Mouse (Mus musculus) lung, embryonic 15.5 days (tissue): ENCODE measurements around the gene Lipc. TPM values are rescaled to one million over a fixed set of nuclear protein-coding genes. Genes with fewer than 3 reads are reported as not detected.
A peak's percentile ranks its signal among the peaks of the same experiment; 100 is the strongest.

Experiments used
- ATAC-seq: fragments of 200-750 bp; cut with Nextera tagmentation; 2 replicates; pipeline ENCODE4 v1.8.0; 2017; ENCODE audit warnings: moderate number of reproducible peaks, borderline replicate concordance; ENCODE audit not compliant: low FRiP score, low TSS enrichment; ENCODE audit errors: extremely low read depth
- H3K27ac ChIP-seq: fragments of 300-500 bp; sonication (generic); 2 replicates; pipeline ENCODE4 v1.5.1; 2015; ENCODE audit warnings: moderate library complexity, mild to moderate bottlenecking, inconsistent platforms
- H3K27me3 ChIP-seq: fragments of 300-500 bp; sonication (generic); 2 replicates; pipeline ENCODE4 v1.6.1; 2015; ENCODE audit warnings: inconsistent platforms
- H3K36me3 ChIP-seq: fragments of 300-500 bp; sonication (generic); 2 replicates; pipeline ENCODE4 v1.6.1; 2015; ENCODE audit warnings: inconsistent platforms
- H3K4me1 ChIP-seq: fragments of 300-500 bp; sonication (generic); 2 replicates; pipeline ENCODE4 v1.6.1; 2015; ENCODE audit warnings: inconsistent platforms
- H3K4me2 ChIP-seq: fragments of 300-500 bp; sonication (generic); 2 replicates; pipeline ENCODE4 v1.6.1; 2015; ENCODE audit warnings: inconsistent platforms, mild to moderate bottlenecking, moderate library complexity
- H3K4me3 ChIP-seq: fragments of 300-500 bp; sonication (generic); 2 replicates; pipeline ENCODE4 v1.5.1; 2015; ENCODE audit warnings: mild to moderate bottlenecking, inconsistent platforms
- H3K9ac ChIP-seq: fragments of 300-500 bp; sonication (generic); 2 replicates; pipeline ENCODE4 v1.6.1; 2015; ENCODE audit warnings: inconsistent platforms
- H3K9me3 ChIP-seq: fragments of 300-500 bp; sonication (generic); 2 replicates; pipeline ENCODE4 v1.6.1; 2016; ENCODE audit warnings: inconsistent platforms
- whole genome bisulfite sequencing: fragments of 180-500 bp; shearing (Covaris S2); methylation state at CpG from one replicate; pipeline ENCODE4 v1.1.7; 2015; 5-methylcytosine and 5-hydroxymethylcytosine counted together
- polyA plus RNA-seq: library from polyadenylated mRNA; unstranded; fragments of >200 nt; fragmentation: Nextera tagmentation; extraction: Ambion mirVana; gene quantifications from 2 replicates; pipeline ENCODE4 v1.2.1, GENCODE M21; 2015

Gene Lipc
- 0.42 and 0.46 TPM in 2 replicates for polyA plus RNA-seq

DNA sequence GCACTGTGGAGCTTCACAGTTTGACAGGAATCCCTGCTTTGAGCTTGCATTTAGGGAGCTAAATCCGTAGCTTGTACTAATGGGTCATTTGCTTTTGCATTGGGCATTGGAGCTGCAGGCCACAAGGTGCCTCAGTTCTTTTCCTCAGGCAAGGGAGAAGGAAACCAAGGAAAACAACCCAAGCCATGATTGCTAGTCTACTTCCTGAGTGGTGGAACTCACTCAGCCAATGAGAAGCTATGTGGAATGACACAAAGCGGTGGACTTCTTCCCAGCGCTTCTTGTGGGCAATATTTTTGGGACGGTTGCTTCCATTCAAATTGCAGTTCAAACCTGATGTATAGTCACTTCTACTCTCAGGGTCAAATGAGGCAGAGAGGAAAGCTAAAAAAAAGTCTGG lies at the start of gene Lipc:
Lipc (minus strand) TSS at position 101 of the 400 bp plus-strand sequence.
- Histone ChIP-seq H3K4me2 (no peak within 1 kb of the TSS), H3K4me1 (no peaks in the 10 kb centered on the region; the same call in 1 of the 2 replicates), H3K9me3 (no peaks in the 10 kb centered on the region), H3K4me3 (no peak within 1 kb of the TSS), H3K27ac (no peak within 1 kb of the TSS), H3K36me3 (no peaks in the 10 kb centered on the region), H3K27me3 (no peaks in the 10 kb centered on the region), H3K9ac (no peak within 1 kb of the TSS)
- no peak for ATAC-seq
- WGBS = 90% methylated on average over 4 of the region's 4 CpGs

DNA sequence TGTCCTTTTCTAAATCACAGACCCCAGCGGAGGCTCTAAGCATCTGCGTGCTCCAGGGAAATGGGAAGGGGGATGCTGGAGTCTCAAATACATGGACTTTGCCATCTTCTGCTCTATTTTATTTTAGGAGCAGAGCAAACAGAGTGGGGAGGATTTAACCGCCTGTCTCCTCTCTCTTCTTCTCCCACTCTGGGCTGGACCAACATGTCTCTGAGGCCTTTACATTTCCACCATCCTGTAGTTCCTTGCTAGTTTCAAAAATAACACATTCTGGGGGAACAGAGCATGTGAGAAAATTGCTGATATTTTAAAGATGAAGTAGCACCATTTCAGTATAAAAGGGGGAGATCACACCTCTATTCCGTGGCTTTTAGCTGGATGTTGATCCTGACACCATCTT lies 47.1 kb upstream of the Lipc start:
- no peak overlapping the region for H3K4me2 ChIP-seq
- H3K4me3 ChIP-seq = no peak overlapping the region
- no peak overlapping the region for H3K27ac ChIP-seq
- no peaks in the 10 kb centered on the region for H3K36me3 ChIP-seq
- ATAC-seq = no peak
- H3K4me1 ChIP-seq = no peaks in the 10 kb centered on the region
- 85% methylated on average over 4 of the region's 4 CpGs for WGBS
- no peaks in the 10 kb centered on the region for H3K9me3 ChIP-seq
- H3K9ac ChIP-seq = no peak overlapping the region
- H3K27me3 ChIP-seq = no peaks in the 10 kb centered on the region

DNA sequence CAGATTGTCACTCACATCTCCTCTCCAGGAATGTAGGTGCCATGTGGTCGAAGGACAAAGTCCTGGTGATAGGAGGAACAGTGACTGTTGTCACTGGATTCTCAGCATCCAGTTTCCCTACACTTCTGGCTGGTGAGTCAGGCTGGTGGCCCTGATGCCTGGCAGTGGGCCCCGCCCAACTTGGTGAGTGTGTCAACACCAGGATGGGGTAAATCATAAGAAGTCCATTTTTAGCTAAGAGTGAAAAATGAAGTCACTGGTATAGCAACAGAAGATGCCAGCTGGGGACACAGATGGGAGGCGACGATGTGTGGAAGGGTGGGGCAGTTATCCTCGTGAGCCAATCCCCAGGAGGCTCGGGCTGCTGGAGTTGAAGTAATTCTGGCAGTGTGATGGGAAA lies 46.7 kb upstream of the Lipc start:
- Histone ChIP-seq H3K27ac (no peak overlapping the region), H3K9me3 (no peaks in the 10 kb centered on the region), H3K9ac (no peak overlapping the region), H3K27me3 (no peaks in the 10 kb centered on the region), H3K36me3 (no peaks in the 10 kb centered on the region), H3K4me1 (no peaks in the 10 kb centered on the region), H3K4me2 (no peak overlapping the region), H3K4me3 (no peak overlapping the region)
- ATAC-seq = no peak
- WGBS = 72% methylated on average over 6 of the region's 6 CpGs

DNA sequence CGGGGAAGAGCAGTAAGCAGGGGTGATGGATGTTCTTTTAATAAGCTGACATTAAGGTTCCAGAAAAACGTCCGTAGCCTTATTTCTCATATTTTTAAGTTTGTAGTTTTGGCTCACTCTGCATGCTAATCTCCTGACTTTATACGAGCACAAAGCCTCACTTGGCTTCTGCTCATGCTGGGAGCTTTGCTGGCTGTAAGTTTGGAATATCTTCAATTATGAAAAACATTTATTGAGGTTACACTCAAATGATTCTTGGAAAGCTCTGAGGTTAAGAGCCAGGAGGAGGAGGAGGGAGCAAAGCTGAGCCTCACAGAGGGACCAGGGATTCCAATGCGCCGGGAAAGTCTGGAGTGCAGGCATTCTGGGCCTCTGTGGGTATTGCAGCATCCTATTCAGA lies 41.3 kb upstream of the Lipc start:
- H3K9me3 ChIP-seq = no peaks in the 10 kb centered on the region
- 34% methylated on average over 6 of the region's 6 CpGs for whole genome bisulfite sequencing
- 0 out of 2 replicates have a peak, but pooled peaks cover 2% of the 10 kb centered on the region for H3K4me1 ChIP-seq
- ATAC-seq = peak; percentile 57; the same call in 1 of the 2 replicates
- no peak overlapping the region for H3K4me3 ChIP-seq
- H3K4me2 ChIP-seq = no peak overlapping the region
- H3K27me3 ChIP-seq = no peaks in the 10 kb centered on the region
- H3K36me3 ChIP-seq = no peaks in the 10 kb centered on the region
- no peak overlapping the region for H3K27ac ChIP-seq
- H3K9ac ChIP-seq = no peak overlapping the region

DNA sequence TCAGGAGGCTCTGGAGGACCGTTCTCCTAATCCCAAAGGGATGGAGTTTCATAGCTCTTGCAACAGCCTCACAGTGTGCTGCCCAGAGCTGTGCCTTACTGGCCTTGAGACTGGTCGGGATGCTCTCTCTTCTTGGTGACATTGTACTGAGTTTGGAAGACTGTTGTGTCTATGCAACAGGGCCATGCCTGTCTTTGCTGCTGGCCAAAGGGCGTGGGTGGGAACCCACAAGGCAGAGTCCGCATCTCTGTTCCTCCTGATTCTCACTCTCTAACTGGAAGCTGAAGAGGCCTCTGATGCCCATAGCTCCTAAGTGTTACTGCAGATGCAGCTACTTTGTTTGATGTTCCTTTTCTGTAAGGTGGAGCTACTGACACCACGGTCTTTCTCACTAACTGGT lies 39.4 kb upstream of the Lipc start:
- H3K36me3 ChIP-seq = no peaks in the 10 kb centered on the region
- ATAC-seq = no peak
- H3K4me2 ChIP-seq = no peak overlapping the region
- no peak overlapping the region for H3K9ac ChIP-seq
- H3K4me3 ChIP-seq = no peak overlapping the region
- WGBS = 90% methylated on average over 5 of the region's 5 CpGs
- H3K27ac ChIP-seq = no peak overlapping the region
- 0 out of 2 replicates have a peak, but pooled peaks cover 2% of the 10 kb centered on the region for H3K4me1 ChIP-seq
- H3K27me3 ChIP-seq = no peaks in the 10 kb centered on the region
- H3K9me3 ChIP-seq = no peaks in the 10 kb centered on the region

DNA sequence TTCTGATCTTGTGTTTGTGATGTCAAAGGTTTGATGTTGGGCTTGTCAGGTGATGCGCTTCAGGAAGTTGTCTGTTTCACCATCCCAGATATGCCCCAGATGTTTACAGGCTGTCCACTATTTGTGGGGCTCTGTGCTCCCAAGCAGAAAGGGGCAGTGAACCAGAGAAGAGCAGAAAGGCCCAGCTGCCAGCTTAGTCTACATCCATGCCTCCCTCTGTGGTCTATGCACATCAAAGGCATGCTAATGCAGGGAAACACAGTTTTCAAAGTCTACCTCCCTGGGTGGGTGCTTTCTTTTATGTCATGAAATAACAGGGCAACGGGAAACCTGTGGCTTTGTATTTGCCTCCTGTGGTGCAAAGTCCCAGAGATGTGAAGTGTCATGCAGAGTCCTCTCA lies 35.2 kb upstream of the Lipc start:
- Histone ChIP-seq H3K9ac (no peak overlapping the region), H3K9me3 (no peaks in the 10 kb centered on the region), H3K4me2 (no peak overlapping the region), H3K27me3 (no peaks in the 10 kb centered on the region), H3K4me1 (no peaks in the 10 kb centered on the region), H3K4me3 (no peak overlapping the region), H3K36me3 (no peaks in the 10 kb centered on the region), H3K27ac (no peak overlapping the region)
- 49% methylated on average over 2 of the region's 2 CpGs for WGBS
- no peak for ATAC-seq

DNA sequence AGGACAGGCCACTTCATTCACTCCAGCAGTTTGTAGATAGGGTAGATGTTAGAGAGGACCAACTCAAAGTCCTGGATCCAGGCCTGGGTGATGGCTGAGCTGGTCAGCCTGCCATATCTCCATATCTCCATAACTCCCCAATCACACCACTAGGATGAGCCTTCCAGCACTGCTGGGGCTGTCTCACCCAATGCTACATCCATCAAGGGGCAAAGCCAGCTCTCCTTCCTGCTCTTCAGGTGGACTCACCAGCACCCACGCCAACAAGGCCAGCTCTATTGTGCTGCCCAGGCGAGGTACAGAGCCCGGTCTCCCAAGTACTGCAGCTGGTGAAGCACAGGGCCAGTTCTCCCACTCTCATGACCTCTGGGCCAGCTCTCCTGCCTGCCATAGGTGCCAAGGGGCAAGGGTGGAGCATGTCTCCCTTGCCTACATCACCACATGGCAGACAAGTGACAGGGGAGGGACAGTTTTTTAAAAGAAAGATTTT lies 31.0 kb upstream of the Lipc start:
- 89% methylated on average over 3 of the region's 3 CpGs for WGBS
- no peak overlapping the region for H3K9ac ChIP-seq

DNA sequence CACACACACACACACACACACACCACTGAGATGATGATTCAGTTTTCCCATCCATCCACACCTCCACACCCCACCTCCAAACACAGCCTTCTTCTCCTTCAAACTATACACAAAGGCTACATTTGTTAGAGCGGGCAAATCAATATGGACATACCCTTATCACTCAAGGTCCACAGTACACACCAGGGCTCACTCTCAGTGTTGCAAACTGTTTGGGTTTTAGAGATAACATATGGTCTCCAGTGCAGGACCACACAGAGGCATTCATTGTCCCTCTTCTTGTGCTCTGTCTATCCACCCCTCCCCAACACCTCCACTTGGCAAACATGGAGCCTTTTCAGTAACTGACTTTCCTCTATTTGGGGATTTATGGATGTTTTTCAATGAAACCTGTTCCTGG lies 29.7 kb upstream of the Lipc start:
- Histone ChIP-seq H3K36me3 (no peaks in the 10 kb centered on the region), H3K27me3 (no peaks in the 10 kb centered on the region), H3K27ac (no peak overlapping the region), H3K4me2 (no peak overlapping the region), H3K9me3 (no peaks in the 10 kb centered on the region), H3K4me1 (no peaks in the 10 kb centered on the region), H3K9ac (no peak overlapping the region), H3K4me3 (no peak overlapping the region)
- ATAC-seq = no peak
- WGBS = 61% methylated on average over 1 of the region's 1 CpGs

More for the DNA sequence above, 31.0 kb upstream of the Lipc start:
- Histone ChIP-seq H3K27ac (no peak overlapping the region), H3K9me3 (no peaks in the 10 kb centered on the region), H3K36me3 (no peaks in the 10 kb centered on the region), H3K4me2 (no peak overlapping the region), H3K27me3 (no peaks in the 10 kb centered on the region), H3K4me1 (no peaks in the 10 kb centered on the region), H3K4me3 (no peak overlapping the region)
- no peak for ATAC-seq

DNA sequence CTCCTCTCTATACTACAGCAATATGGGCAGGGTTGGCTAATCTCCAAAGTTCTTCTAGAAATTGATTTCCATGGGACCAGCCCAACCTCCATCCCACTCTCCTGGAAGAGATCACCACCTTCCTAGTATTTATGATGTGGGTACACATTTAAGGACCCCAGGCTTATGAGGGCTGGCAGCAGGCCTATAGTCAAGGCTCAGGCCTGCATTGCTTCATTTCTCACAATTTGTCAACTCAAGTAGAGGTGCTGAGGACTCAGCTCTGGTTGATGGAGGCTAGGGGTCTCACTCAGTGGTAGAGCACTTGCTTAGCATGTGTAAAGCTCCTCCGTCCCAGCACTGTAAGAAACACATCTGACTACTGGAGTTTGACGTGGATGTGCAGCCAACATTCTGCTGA lies 27.6 kb upstream of the Lipc start:
- Histone ChIP-seq H3K27me3 (no peaks in the 10 kb centered on the region), H3K4me1 (no peaks in the 10 kb centered on the region), H3K27ac (no peak overlapping the region), H3K4me3 (no peak overlapping the region), H3K9me3 (no peaks in the 10 kb centered on the region), H3K36me3 (no peaks in the 10 kb centered on the region), H3K9ac (no peak overlapping the region), H3K4me2 (no peak overlapping the region)
- no peak for ATAC-seq
- WGBS = 87% methylated on average over 2 of the region's 2 CpGs

DNA sequence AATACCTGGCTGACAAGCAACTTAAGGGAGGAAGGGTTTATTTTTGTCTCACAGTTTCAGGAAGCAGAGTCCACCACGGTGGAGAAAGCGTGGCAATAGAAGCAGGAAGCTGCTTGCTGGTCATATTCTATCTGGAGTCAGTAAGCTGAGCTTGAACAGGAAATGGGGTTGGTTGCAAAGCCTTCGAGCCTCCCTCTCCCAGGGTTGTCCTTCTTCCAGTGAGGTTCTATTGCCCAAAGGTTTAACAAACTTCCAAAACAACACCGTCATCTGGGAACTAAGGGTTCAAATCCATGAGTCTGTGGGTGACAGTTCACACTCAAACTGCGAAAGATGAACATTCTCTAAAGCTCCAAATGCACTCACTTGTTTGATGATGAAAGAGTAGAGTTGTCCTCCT lies 27.1 kb upstream of the Lipc start:
- no peak overlapping the region for H3K4me3 ChIP-seq
- WGBS = 86% methylated on average over 5 of the region's 5 CpGs
- no peaks in the 10 kb centered on the region for H3K27me3 ChIP-seq
- no peak overlapping the region for H3K4me2 ChIP-seq
- no peaks in the 10 kb centered on the region for H3K9me3 ChIP-seq
- no peak overlapping the region for H3K9ac ChIP-seq
- H3K4me1 ChIP-seq = no peaks in the 10 kb centered on the region
- H3K36me3 ChIP-seq = no peaks in the 10 kb centered on the region
- ATAC-seq = no peak
- H3K27ac ChIP-seq = no peak overlapping the region

DNA sequence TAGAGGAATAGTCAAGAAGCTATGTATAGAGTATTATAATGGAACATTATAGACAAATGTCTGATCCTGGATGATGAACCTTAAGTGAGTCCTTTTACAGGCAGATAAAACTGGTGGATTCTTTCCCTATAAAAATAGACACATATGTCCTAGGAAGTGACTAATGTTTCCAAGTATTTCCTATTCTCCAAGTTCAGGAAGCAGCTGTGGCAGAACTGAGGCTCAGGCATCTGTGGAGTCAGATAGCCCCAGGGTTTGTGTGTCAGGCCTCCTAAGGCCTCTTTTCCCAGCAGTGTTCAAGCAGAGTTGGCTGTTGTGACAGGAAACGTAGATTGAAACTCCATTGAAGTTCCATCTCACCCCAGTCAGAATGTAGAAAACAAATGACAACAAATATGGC lies 25.4 kb upstream of the Lipc start:
- Histone ChIP-seq H3K4me2 (no peak overlapping the region), H3K27ac (no peak overlapping the region), H3K27me3 (no peaks in the 10 kb centered on the region), H3K4me3 (no peak overlapping the region), H3K36me3 (no peaks in the 10 kb centered on the region), H3K9me3 (no peaks in the 10 kb centered on the region), H3K4me1 (no peaks in the 10 kb centered on the region), H3K9ac (no peak overlapping the region)
- 74% methylated on average over 1 of the region's 1 CpGs for WGBS
- no peak for ATAC-seq

DNA sequence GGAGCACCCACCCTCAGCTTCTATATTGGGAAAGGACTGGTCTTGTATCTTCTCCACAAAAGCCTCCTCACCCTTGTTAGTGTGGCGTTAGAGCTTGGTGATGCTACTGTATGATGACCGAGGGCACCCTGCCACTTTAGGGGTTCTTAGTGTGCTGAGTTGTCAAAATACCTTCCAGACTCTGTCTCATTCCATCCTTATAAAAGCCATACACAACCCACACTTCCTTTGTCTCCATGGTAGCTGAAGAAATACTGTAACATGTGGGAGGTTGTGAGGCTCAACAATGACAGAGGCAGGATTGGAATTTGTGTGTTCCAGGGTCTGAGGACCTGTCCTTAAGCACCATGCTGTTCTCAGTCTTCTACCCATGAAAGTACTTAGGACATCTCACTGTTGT lies 23.9 kb upstream of the Lipc start:
- 89% methylated on average over 2 of the region's 2 CpGs for WGBS
- Histone ChIP-seq H3K4me3 (no peak overlapping the region), H3K27me3 (no peaks in the 10 kb centered on the region), H3K4me1 (no peaks in the 10 kb centered on the region), H3K36me3 (no peaks in the 10 kb centered on the region), H3K9ac (no peak overlapping the region), H3K27ac (no peak overlapping the region), H3K9me3 (no peaks in the 10 kb centered on the region), H3K4me2 (no peak overlapping the region)
- ATAC-seq = no peak

DNA sequence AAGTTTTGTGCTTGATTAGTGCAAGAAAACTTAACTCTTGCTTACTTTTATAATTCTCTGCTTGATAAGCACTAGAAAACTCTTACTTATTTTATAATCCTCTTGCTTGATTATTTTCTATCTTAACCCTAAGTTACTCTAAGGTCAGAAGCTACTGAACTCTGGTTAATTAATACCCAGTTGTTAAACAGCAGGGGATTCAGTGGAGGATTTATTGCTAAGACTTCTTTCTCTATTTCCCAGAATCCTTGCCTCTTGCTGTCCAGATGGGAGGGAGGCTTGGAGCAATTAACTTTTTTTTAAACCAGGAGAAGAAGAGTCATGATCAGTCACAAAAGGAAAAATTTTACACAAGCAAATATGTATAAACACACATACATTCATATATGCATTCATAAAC lies 21.3 kb upstream of the Lipc start:
- Histone ChIP-seq H3K27ac (no peak overlapping the region), H3K9me3 (no peaks in the 10 kb centered on the region), H3K27me3 (no peaks in the 10 kb centered on the region), H3K4me3 (no peak overlapping the region), H3K36me3 (no peaks in the 10 kb centered on the region), H3K4me1 (no peaks in the 10 kb centered on the region), H3K9ac (no peak overlapping the region), H3K4me2 (no peak overlapping the region)
- ATAC-seq = no peak
